Mouse (Mus musculus) lung, postnatal 0 days (tissue): ENCODE measurements at regions not wholly inside any gene's neighbourhood (a gene's known extent, or its start where the extent isn't known, plus 50 kb on each side); places are given as distances from the start of the nearest gene placed in this dataset.
A peak's percentile ranks its signal among the peaks of the same experiment; 100 is the strongest.

Experiments
- ATAC-seq: fragments of 200-750 bp; cut with Nextera tagmentation; 2 replicates; pipeline ENCODE4 v1.8.0; 2017; ENCODE audit warnings: moderate library complexity
- DNase-seq: peaks from one replicate; pipeline ENCODE4 v3.0.0-alpha.2; 2016; ENCODE audit warnings: low spot score
- H3K27ac ChIP-seq: fragments of 300-500 bp; sonication (generic); 2 replicates; pipeline ENCODE4 v1.5.1; 2014; ENCODE audit warnings: antibody characterized with exemption, mild to moderate bottlenecking, low read length, mixed read lengths
- H3K27me3 ChIP-seq: fragments of 300-500 bp; sonication (generic); replicated peaks from 2 replicates; pipeline ENCODE4 v1.6.1; 2014; ENCODE audit warnings: low read length, mixed read lengths; ENCODE audit not compliant: insufficient read depth
- H3K36me3 ChIP-seq: fragments of 300-500 bp; sonication (generic); 2 replicates; pipeline ENCODE4 v1.6.1; 2014; ENCODE audit warnings: low read length, mixed read lengths; ENCODE audit not compliant: insufficient read depth
- H3K4me1 ChIP-seq: fragments of 300-500 bp; sonication (generic); 2 replicates; pipeline ENCODE4 v1.6.1; 2014; ENCODE audit warnings: antibody characterized with exemption, low read depth, low read length, mixed read lengths; ENCODE audit not compliant: insufficient read depth
- H3K4me2 ChIP-seq: fragments of 300-500 bp; sonication (generic); replicated peaks from 2 replicates; pipeline ENCODE4 v1.6.1; 2014; ENCODE audit warnings: low read depth, mild to moderate bottlenecking, low read length, moderate library complexity, mixed read lengths
- H3K4me3 ChIP-seq: fragments of 300-500 bp; sonication (generic); 2 replicates; pipeline ENCODE4 v1.5.1; 2014; ENCODE audit warnings: low read depth, low read length
- H3K9ac ChIP-seq: fragments of 300-500 bp; sonication (generic); replicated peaks from 2 replicates; pipeline ENCODE4 v1.6.1; 2014; ENCODE audit warnings: low read depth, mild to moderate bottlenecking
- H3K9me3 ChIP-seq: fragments of 300-500 bp; sonication (generic); 2 replicates; pipeline ENCODE4 v1.6.1; 2016; ENCODE audit warnings: low read length, mixed read lengths
- CTCF ChIP-seq: IDR thresholded peaks from 2 replicates; pipeline ENCODE4 v1.5.1; 2016; ENCODE audit warnings: antibody characterized with exemption, mild to moderate bottlenecking
- EP300 ChIP-seq: IDR thresholded peaks from 2 replicates; pipeline ENCODE4 v1.6.1; 2016; ENCODE audit warnings: antibody characterized with exemption, mild to moderate bottlenecking, control low read depth
- WGBS: fragments of 180-500 bp; shearing (Covaris S2); extraction: QIAGEN DNeasy Blood & Tissue Kit; methylation state at CpG from one replicate; pipeline ENCODE4 v1.1.7; 2014; 5-methylcytosine and 5-hydroxymethylcytosine counted together

GRCm38 (mm10) chr1:133981185-133981584 lies 55.9 kb upstream of the Fmod start:
- ATAC-seq (no peak), DNase-seq (no peak)
- H3K27me3 ChIP-seq = no peaks in the 10 kb centered on the region
- 74% methylated on average over 4 of the region's 4 CpGs for WGBS
- no peak overlapping the region for H3K4me2 ChIP-seq
- H3K27ac ChIP-seq = no peak overlapping the region
- H3K9me3 ChIP-seq = no peaks in the 10 kb centered on the region
- H3K9ac ChIP-seq = no peak overlapping the region
- no peak for TF ChIP-seq EP300
- no peak for TF ChIP-seq CTCF
- peaks cover 5% of the 10 kb centered on the region; the same call in 1 of the 2 replicates for H3K4me1 ChIP-seq
- H3K4me3 ChIP-seq = no peak overlapping the region
- H3K36me3 ChIP-seq = no peaks in the 10 kb centered on the region

- no peak overlapping the region for H3K4me3 ChIP-seq
- 0 out of 2 replicates have a peak overlapping the region, but pooled peaks have one; percentile 17 for H3K4me2 ChIP-seq
- H3K4me1 ChIP-seq = peaks cover 5% of the 10 kb centered on the region; the same call in 1 of the 2 replicates
- H3K27me3 ChIP-seq = no peaks in the 10 kb centered on the region
- WGBS = 21% methylated on average over 11 of the region's 11 CpGs
- TF ChIP-seq CTCF = 0 out of 2 replicates have a peak, but pooled peaks have one; percentile 1
- peak; percentile 13; the same call in 1 of the 2 replicates for TF ChIP-seq EP300
- peak; percentile 93 for ATAC-seq
- H3K9ac ChIP-seq = no peak overlapping the region
- no peaks in the 10 kb centered on the region for H3K36me3 ChIP-seq
- H3K9me3 ChIP-seq = no peaks in the 10 kb centered on the region
- H3K27ac ChIP-seq = peak overlapping the region; percentile 65
- peak; percentile 78 for DNase-seq
These were observed 57.2 kb upstream of the Prelp start for GRCm38 (mm10) chr1:133978271-133978988.

- H3K27ac ChIP-seq = peak overlapping the region; percentile 65
These were observed 56.0 kb upstream of the Prelp start for GRCm38 (mm10) chr1:133977260-133977659.

GRCm38 (mm10) chr1:133973801-133974200 lies 52.6 kb upstream of the Prelp start:
- WGBS = 56% methylated on average over 2 of the region's 2 CpGs
- DNase-seq = no peak
- H3K9ac ChIP-seq = no peak overlapping the region
- TF ChIP-seq CTCF (no peak), EP300 (no peak)
- ATAC-seq = no peak
- no peaks in the 10 kb centered on the region for H3K27me3 ChIP-seq
- no peaks in the 10 kb centered on the region for H3K9me3 ChIP-seq
- H3K27ac ChIP-seq = no peak overlapping the region
- H3K4me1 ChIP-seq = peaks cover 6% of the 10 kb centered on the region; the same call in 1 of the 2 replicates
- H3K4me3 ChIP-seq = no peak overlapping the region
- H3K4me2 ChIP-seq = no peak overlapping the region
- no peaks in the 10 kb centered on the region for H3K36me3 ChIP-seq

More at GRCm38 (mm10) chr1:133977260-133977659, 56.0 kb upstream of the Prelp start:
- H3K27me3 ChIP-seq = no peaks in the 10 kb centered on the region
- H3K4me3 ChIP-seq = no peak overlapping the region
- H3K36me3 ChIP-seq = no peaks in the 10 kb centered on the region
- peaks cover 5% of the 10 kb centered on the region; the same call in 1 of the 2 replicates for H3K4me1 ChIP-seq
- H3K9me3 ChIP-seq = no peaks in the 10 kb centered on the region
- WGBS = 52% methylated on average over 7 of the region's 7 CpGs
- peak overlapping the region; percentile 17; the same call in 1 of the 2 replicates for H3K4me2 ChIP-seq
- peak; percentile 53 for TF ChIP-seq EP300
- TF ChIP-seq CTCF = no peak
- H3K9ac ChIP-seq = no peak overlapping the region
- peak; percentile 35 for ATAC-seq
- DNase-seq = peak; percentile 78

GRCm38 (mm10) chr1:133971290-133971689 lies 50.1 kb upstream of the Prelp start:
- Histone ChIP-seq H3K4me3 (no peak overlapping the region), H3K36me3 (no peaks in the 10 kb centered on the region), H3K4me2 (no peak overlapping the region), H3K27me3 (no peaks in the 10 kb centered on the region), H3K9me3 (no peaks in the 10 kb centered on the region), H3K4me1 (peaks cover 10% of the 10 kb centered on the region; the same call in 1 of the 2 replicates), H3K9ac (no peak overlapping the region), H3K27ac (no peak overlapping the region)
- ATAC-seq (no peak), DNase-seq (no peak)
- TF ChIP-seq CTCF = no peak
- TF ChIP-seq EP300 = no peak
- WGBS = 43% methylated on average over 3 of the region's 3 CpGs
